In genomic region chr4:97840227-97841062, GRCm38 (mm10) we compare ENCODE assay signal across 9 mouse cellular contexts.
DNase-seq lines count a peak whose midpoint lies in the region; ATAC-seq and TF ChIP-seq lines count a peak whose summit lies in the region.
"Had no signal": no experiment of that assay in that cellular context is flagged by ENCODE, and none has a peak within 500 bp of the region (broad histone marks: within the 10 kb centered on the region; RNA-seq: fewer than 3 reads in every experiment).

No protein-coding gene starts in this region.

- H3K9me3 ChIP-seq in forebrain, embryonic 12.5 days = no peaks in the 10 kb centered on the region
- H3K9me3 ChIP-seq in forebrain, postnatal 0 days (ENCODE audit: low read length) = no peaks in the 10 kb centered on the region
- H3K9me3 ChIP-seq in lung, embryonic 14.5 days (ENCODE audit: low read depth, low read length) = no peaks in the 10 kb centered on the region
- H3K9me3 ChIP-seq in intestine, postnatal 0 days (ENCODE audit: control insufficient read depth) = no peaks in the 10 kb centered on the region
- no peaks in the 10 kb centered on the region for H3K9me3 ChIP-seq in neural tube, embryonic 13.5 days

- H3K4me3 ChIP-seq in forebrain, embryonic 12.5 days (replicated peaks) = no peak overlapping the region
- no peak overlapping the region for H3K4me3 ChIP-seq in forebrain, postnatal 0 days (ENCODE audit: low read depth, low read length)
- no peak overlapping the region for H3K4me3 ChIP-seq in lung, embryonic 14.5 days (ENCODE audit: low read depth, low read length)
- H3K4me3 ChIP-seq in intestine, postnatal 0 days (ENCODE audit: low read depth, low read length) = no peak overlapping the region
- no peak overlapping the region for H3K4me3 ChIP-seq in neural tube, embryonic 13.5 days

- no peaks in the 10 kb centered on the region for H3K27me3 ChIP-seq in forebrain, embryonic 12.5 days
- no peaks in the 10 kb centered on the region for H3K27me3 ChIP-seq in forebrain, postnatal 0 days (ENCODE audit: insufficient read depth, low read length)
- H3K27me3 ChIP-seq in lung, embryonic 14.5 days (ENCODE audit: insufficient read depth, low read length) = no peaks in the 10 kb centered on the region
- no peaks in the 10 kb centered on the region for H3K27me3 ChIP-seq in intestine, postnatal 0 days (replicated peaks; ENCODE audit: control insufficient read depth, insufficient read depth, low read length)
- H3K27me3 ChIP-seq in neural tube, embryonic 13.5 days = no peaks in the 10 kb centered on the region; the same call in 1 of the 2 replicates

- H3K4me1 ChIP-seq in forebrain, embryonic 12.5 days = peaks cover 76% of the 10 kb centered on the region
- H3K4me1 ChIP-seq in forebrain, postnatal 0 days (ENCODE audit: insufficient read depth) = peaks cover 11% of the 10 kb centered on the region; the same call in 1 of the 2 replicates
- peaks cover 40% of the 10 kb centered on the region for H3K4me1 ChIP-seq in lung, embryonic 14.5 days (ENCODE audit: insufficient read depth)
- peaks cover 9% of the 10 kb centered on the region; the same call in 1 of the 2 replicates for H3K4me1 ChIP-seq in intestine, postnatal 0 days (replicated peaks; ENCODE audit: control insufficient read depth, insufficient read depth, low read length)
- H3K4me1 ChIP-seq in neural tube, embryonic 13.5 days (replicated peaks) = peaks cover 98% of the 10 kb centered on the region

- ATAC-seq in forebrain, embryonic 12.5 days (ENCODE audit: low FRiP score) = peak; percentile 9; the same call in 1 of the 2 replicates
- no peak for ATAC-seq in forebrain, postnatal 0 days
- no peak for ATAC-seq in lung, embryonic 14.5 days (ENCODE audit: insufficient read depth)
- ATAC-seq in intestine, postnatal 0 days = peak; percentile 83
- ATAC-seq in neural tube, embryonic 13.5 days (ENCODE audit: low read depth) = peak; percentile 58

- no peak for DNase-seq in forebrain, postnatal 0 days
- no peak for DNase-seq in lung, embryonic 14.5 days
- no peak for DNase-seq in lung, postnatal 36 days
- no peak for DNase-seq in urinary bladder, postnatal 14 days (ENCODE audit: low spot score)
- DNase-seq in adrenal gland, adult 8-10 months = no peak
- DNase-seq: lung, postnatal 4 days had no signal

- peak overlapping the region; percentile 36 for H3K27ac ChIP-seq in forebrain, embryonic 12.5 days
- no peak overlapping the region for H3K27ac ChIP-seq in forebrain, postnatal 0 days (ENCODE audit: low read depth, low read length)
- peak overlapping the region; percentile 69; the same call in 1 of the 2 replicates for H3K27ac ChIP-seq in lung, embryonic 14.5 days (ENCODE audit: low read depth)
- H3K27ac ChIP-seq in intestine, postnatal 0 days (ENCODE audit: low read depth, low read length) = no peak overlapping the region
- peak overlapping the region; percentile 84 for H3K27ac ChIP-seq in neural tube, embryonic 13.5 days (replicated peaks)

- no peaks in the 10 kb centered on the region for H3K36me3 ChIP-seq in forebrain, embryonic 12.5 days (replicated peaks)
- no peaks in the 10 kb centered on the region for H3K36me3 ChIP-seq in forebrain, postnatal 0 days (ENCODE audit: insufficient read depth)
- no peaks in the 10 kb centered on the region for H3K36me3 ChIP-seq in lung, embryonic 14.5 days (ENCODE audit: insufficient read depth)
- H3K36me3 ChIP-seq in intestine, postnatal 0 days (ENCODE audit: control insufficient read depth, insufficient read depth) = no peaks in the 10 kb centered on the region
- no peaks in the 10 kb centered on the region for H3K36me3 ChIP-seq in neural tube, embryonic 13.5 days

- no peak for TF ChIP-seq CTCF in forebrain, postnatal 0 days (IDR thresholded peaks at IDR 0.05; ENCODE audit: low read depth)
- no peak for TF ChIP-seq CTCF in lung, embryonic 14.5 days (IDR thresholded peaks at IDR 0.05; ENCODE audit: low read depth)
- TF ChIP-seq CTCF in intestine, postnatal 0 days (IDR thresholded peaks at IDR 0.05; ENCODE audit: low read depth) = no peak

- H3K9ac ChIP-seq in forebrain, embryonic 12.5 days = no peak overlapping the region
- H3K9ac ChIP-seq in forebrain, postnatal 0 days = no peak overlapping the region
- no peak overlapping the region for H3K9ac ChIP-seq in lung, embryonic 14.5 days
- H3K9ac ChIP-seq in intestine, postnatal 0 days (ENCODE audit: low read depth, low read length) = no peak overlapping the region
- no peak overlapping the region for H3K9ac ChIP-seq in neural tube, embryonic 13.5 days

- H3K4me2 ChIP-seq in forebrain, embryonic 12.5 days = peak overlapping the region; percentile 8; the same call in 1 of the 2 replicates
- H3K4me2 ChIP-seq in forebrain, postnatal 0 days (ENCODE audit: low read depth) = no peak overlapping the region
- H3K4me2 ChIP-seq in lung, embryonic 14.5 days = no peak overlapping the region
- no peak overlapping the region for H3K4me2 ChIP-seq in intestine, postnatal 0 days (replicated peaks; ENCODE audit: low read depth)
- H3K4me2 ChIP-seq in neural tube, embryonic 13.5 days = peak overlapping the region; percentile 20

- 15% methylated on average over 8 of the region's 8 CpGs for WGBS in forebrain, embryonic 12.5 days
- 23% methylated on average over 8 of the region's 8 CpGs for WGBS in forebrain, postnatal 0 days
- 38% methylated on average over 8 of the region's 8 CpGs for WGBS in lung, embryonic 14.5 days
- WGBS in intestine, postnatal 0 days = 47% methylated on average over 8 of the region's 8 CpGs
- 9% methylated on average over 8 of the region's 8 CpGs for WGBS in neural tube, embryonic 13.5 days

Comparison
In these comparisons a context has a peak if more than half of its experiments do, and no peak if none do; other contexts are left out.
1. ATAC-seq: peak in forebrain, embryonic 12.5 days (single experiment), intestine, postnatal 0 days (single experiment) and neural tube, embryonic 13.5 days (single experiment); none in forebrain, postnatal 0 days (single experiment) and lung, embryonic 14.5 days (single experiment).
2. H3K27ac ChIP-seq: peak in forebrain, embryonic 12.5 days (single experiment), lung, embryonic 14.5 days (single experiment) and neural tube, embryonic 13.5 days (single experiment); none in forebrain, postnatal 0 days (single experiment) and intestine, postnatal 0 days (single experiment).
3. H3K4me2 ChIP-seq: peak in forebrain, embryonic 12.5 days (single experiment) and neural tube, embryonic 13.5 days (single experiment); none in forebrain, postnatal 0 days (single experiment), lung, embryonic 14.5 days (single experiment) and intestine, postnatal 0 days (single experiment).